Mouse (Mus musculus): ENCODE measurements at regions not wholly inside any gene's neighbourhood (a gene's known extent, or its start where the extent isn't known, plus 50 kb on each side); places are given as distances from the start of the nearest gene placed in this dataset.

GRCm38 (mm10) chr3:120019826-120020683 lies 235.8 kb upstream of the Ptbp2 start:
- no peaks in the 10 kb centered on the region for H3K27me3 ChIP-seq
- no peaks in the 10 kb centered on the region for H3K9me3 ChIP-seq (replicated peaks)
- H3K9ac ChIP-seq = no peak overlapping the region
- H3K27ac ChIP-seq (replicated peaks) = no peak overlapping the region
- no peaks in the 10 kb centered on the region for H3K36me3 ChIP-seq
- no peak overlapping the region for H3K4me3 ChIP-seq (replicated peaks)
- 71% methylated on average over 10 of the region's 10 CpGs for WGBS
- H3K4me1 ChIP-seq = no peaks in the 10 kb centered on the region
- ATAC-seq (ENCODE audit: insufficient number of reproducible peaks, low FRiP score, low TSS enrichment, low read depth) = no peak
- H3K4me2 ChIP-seq (replicated peaks) = no peak overlapping the region

- no peak for ATAC-seq (ENCODE audit: insufficient number of reproducible peaks, low FRiP score, low TSS enrichment, low read depth)
- WGBS = 89% methylated on average over 7 of the region's 7 CpGs
These were observed 231.1 kb upstream of the Ptbp2 start for GRCm38 (mm10) chr3:120015376-120015775.

GRCm38 (mm10) chr3:120011861-120012260 lies 227.6 kb upstream of the Ptbp2 start:
- Histone ChIP-seq H3K27ac (replicated peaks) (no peak overlapping the region), H3K4me2 (replicated peaks) (no peak overlapping the region), H3K9me3 (replicated peaks) (no peaks in the 10 kb centered on the region), H3K36me3 (no peaks in the 10 kb centered on the region), H3K4me1 (0 out of 2 replicates have a peak, but pooled peaks cover 4% of the 10 kb centered on the region), H3K4me3 (replicated peaks) (no peak overlapping the region), H3K9ac (no peak overlapping the region), H3K27me3 (no peaks in the 10 kb centered on the region)
- WGBS = 8% methylated on average over 3 of the region's 3 CpGs
- no peak for ATAC-seq (ENCODE audit: insufficient number of reproducible peaks, low FRiP score, low TSS enrichment, low read depth)

More at GRCm38 (mm10) chr3:120015376-120015775, 231.1 kb upstream of the Ptbp2 start:
- Histone ChIP-seq H3K27me3 (no peaks in the 10 kb centered on the region), H3K27ac (replicated peaks) (no peak overlapping the region), H3K9me3 (replicated peaks) (no peaks in the 10 kb centered on the region), H3K4me2 (replicated peaks) (no peak overlapping the region), H3K4me3 (replicated peaks) (no peak overlapping the region), H3K36me3 (no peaks in the 10 kb centered on the region), H3K4me1 (0 out of 2 replicates have a peak, but pooled peaks cover 4% of the 10 kb centered on the region), H3K9ac (no peak overlapping the region)

- no peak overlapping the region for H3K27ac ChIP-seq (replicated peaks)
- H3K36me3 ChIP-seq = no peaks in the 10 kb centered on the region
- no peaks in the 10 kb centered on the region for H3K27me3 ChIP-seq
- no peak overlapping the region for H3K9ac ChIP-seq
- no peak for ATAC-seq (ENCODE audit: insufficient number of reproducible peaks, low FRiP score, low TSS enrichment, low read depth)
- H3K4me2 ChIP-seq (replicated peaks) = no peak overlapping the region
- H3K9me3 ChIP-seq (replicated peaks) = no peaks in the 10 kb centered on the region
- WGBS = 85% methylated on average over 3 of the region's 3 CpGs
- H3K4me3 ChIP-seq (replicated peaks) = no peak overlapping the region
- H3K4me1 ChIP-seq = 0 out of 2 replicates have a peak, but pooled peaks cover 4% of the 10 kb centered on the region
These were observed 223.8 kb upstream of the Ptbp2 start for GRCm38 (mm10) chr3:120008110-120008509.

GRCm38 (mm10) chr3:120004588-120004987 lies 220.3 kb upstream of the Ptbp2 start:
- Histone ChIP-seq H3K27me3 (no peaks in the 10 kb centered on the region), H3K9me3 (replicated peaks) (no peaks in the 10 kb centered on the region), H3K36me3 (no peaks in the 10 kb centered on the region), H3K4me2 (replicated peaks) (no peak overlapping the region), H3K9ac (no peak overlapping the region), H3K27ac (replicated peaks) (no peak overlapping the region), H3K4me1 (no peaks in the 10 kb centered on the region), H3K4me3 (replicated peaks) (no peak overlapping the region)
- ATAC-seq (ENCODE audit: insufficient number of reproducible peaks, low FRiP score, low TSS enrichment, low read depth) = no peak
- WGBS = 89% methylated on average over 3 of the region's 3 CpGs

- ATAC-seq (ENCODE audit: insufficient number of reproducible peaks, low FRiP score, low TSS enrichment, low read depth) = no peak
- WGBS = 86% methylated on average over 5 of the region's 5 CpGs
- no peaks in the 10 kb centered on the region for H3K9me3 ChIP-seq (replicated peaks)
These were observed 216.0 kb upstream of the Ptbp2 start for GRCm38 (mm10) chr3:120000281-120000680.

GRCm38 (mm10) chr3:119996258-119996988 lies 212.2 kb upstream of the Ptbp2 start:
- Histone ChIP-seq H3K27ac (replicated peaks) (no peak overlapping the region), H3K4me2 (replicated peaks) (no peak overlapping the region), H3K4me1 (no peaks in the 10 kb centered on the region), H3K9me3 (replicated peaks) (no peaks in the 10 kb centered on the region), H3K9ac (no peak overlapping the region), H3K36me3 (no peaks in the 10 kb centered on the region), H3K27me3 (no peaks in the 10 kb centered on the region), H3K4me3 (replicated peaks) (no peak overlapping the region)
- no peak for ATAC-seq (ENCODE audit: insufficient number of reproducible peaks, low FRiP score, low TSS enrichment, low read depth)
- WGBS = 54% methylated on average over 9 of the region's 9 CpGs

More at GRCm38 (mm10) chr3:120000281-120000680, 216.0 kb upstream of the Ptbp2 start:
- Histone ChIP-seq H3K36me3 (no peaks in the 10 kb centered on the region), H3K4me1 (no peaks in the 10 kb centered on the region), H3K9ac (no peak overlapping the region), H3K27me3 (no peaks in the 10 kb centered on the region), H3K4me2 (replicated peaks) (no peak overlapping the region), H3K4me3 (replicated peaks) (no peak overlapping the region), H3K27ac (replicated peaks) (no peak overlapping the region)

GRCm38 (mm10) chr3:119995781-119996180 lies 211.5 kb upstream of the Ptbp2 start:
- ATAC-seq (ENCODE audit: insufficient number of reproducible peaks, low FRiP score, low TSS enrichment, low read depth) = no peak
- 52% methylated on average over 4 of the region's 4 CpGs for WGBS
- Histone ChIP-seq H3K27ac (replicated peaks) (no peak overlapping the region), H3K4me1 (no peaks in the 10 kb centered on the region), H3K9me3 (replicated peaks) (no peaks in the 10 kb centered on the region), H3K4me2 (replicated peaks) (no peak overlapping the region), H3K27me3 (no peaks in the 10 kb centered on the region), H3K9ac (no peak overlapping the region), H3K4me3 (replicated peaks) (no peak overlapping the region), H3K36me3 (no peaks in the 10 kb centered on the region)

- H3K9me3 ChIP-seq (replicated peaks) = no peaks in the 10 kb centered on the region
- H3K36me3 ChIP-seq = no peaks in the 10 kb centered on the region
- no peak overlapping the region for H3K4me3 ChIP-seq (replicated peaks)
- no peak overlapping the region for H3K4me2 ChIP-seq (replicated peaks)
- ATAC-seq (ENCODE audit: insufficient number of reproducible peaks, low FRiP score, low TSS enrichment, low read depth) = no peak
- no peaks in the 10 kb centered on the region for H3K27me3 ChIP-seq
- no peak overlapping the region for H3K9ac ChIP-seq
- H3K4me1 ChIP-seq = no peaks in the 10 kb centered on the region
- no peak overlapping the region for H3K27ac ChIP-seq (replicated peaks)
- WGBS = 68% methylated on average over 3 of the region's 3 CpGs
These were observed 203.1 kb upstream of the Ptbp2 start for GRCm38 (mm10) chr3:119987245-119987852.

GRCm38 (mm10) chr3:119977349-119977748 lies 193.1 kb upstream of the Ptbp2 start:
- Histone ChIP-seq H3K9ac (no peak overlapping the region), H3K4me1 (no peaks in the 10 kb centered on the region), H3K9me3 (replicated peaks) (no peaks in the 10 kb centered on the region), H3K27me3 (no peaks in the 10 kb centered on the region), H3K4me2 (replicated peaks) (no peak overlapping the region), H3K36me3 (no peaks in the 10 kb centered on the region), H3K27ac (replicated peaks) (no peak overlapping the region), H3K4me3 (replicated peaks) (no peak overlapping the region)
- no peak for ATAC-seq (ENCODE audit: insufficient number of reproducible peaks, low FRiP score, low TSS enrichment, low read depth)
- 95% methylated on average over 1 of the region's 1 CpGs for WGBS

GRCm38 (mm10) chr3:119976363-119976762 lies 192.1 kb upstream of the Ptbp2 start:
- Histone ChIP-seq H3K36me3 (no peaks in the 10 kb centered on the region), H3K27me3 (no peaks in the 10 kb centered on the region), H3K9me3 (replicated peaks) (no peaks in the 10 kb centered on the region), H3K9ac (no peak overlapping the region), H3K27ac (replicated peaks) (no peak overlapping the region), H3K4me3 (replicated peaks) (no peak overlapping the region), H3K4me1 (no peaks in the 10 kb centered on the region), H3K4me2 (replicated peaks) (no peak overlapping the region)
- ATAC-seq (ENCODE audit: insufficient number of reproducible peaks, low FRiP score, low TSS enrichment, low read depth) = no peak
- WGBS = 83% methylated on average over 3 of the region's 3 CpGs
